Mouse (Mus musculus) intestine, embryonic 15.5 days (tissue): ENCODE data around the gene Park7. TPM values are rescaled to one million over a fixed set of nuclear protein-coding genes. Genes with fewer than 3 reads are reported as not detected.

Experiments
- ATAC-seq: fragments of 200-750 bp; cut with Nextera tagmentation; 2 replicates; pipeline ENCODE4 v1.8.0; 2017; ENCODE audit warnings: moderate TSS enrichment, moderate library complexity
- H3K27ac ChIP-seq: fragments of 300-500 bp; sonication (generic); 2 replicates; pipeline ENCODE4 v1.5.1; 2015; ENCODE audit warnings: mild to moderate bottlenecking, inconsistent platforms
- H3K27me3 ChIP-seq: fragments of 300-500 bp; sonication (generic); replicated peaks from 2 replicates; pipeline ENCODE4 v1.6.1; 2015; ENCODE audit warnings: inconsistent platforms
- H3K36me3 ChIP-seq: fragments of 300-500 bp; sonication (generic); 2 replicates; pipeline ENCODE4 v1.6.1; 2015; ENCODE audit warnings: inconsistent platforms
- H3K4me1 ChIP-seq: fragments of 300-500 bp; sonication (generic); replicated peaks from 2 replicates; pipeline ENCODE4 v1.6.1; 2015; ENCODE audit warnings: inconsistent platforms
- H3K4me2 ChIP-seq: fragments of 300-500 bp; sonication (generic); replicated peaks from 2 replicates; pipeline ENCODE4 v1.6.1; 2015; ENCODE audit warnings: mild to moderate bottlenecking, inconsistent platforms
- H3K4me3 ChIP-seq: fragments of 300-500 bp; sonication (generic); replicated peaks from 2 replicates; pipeline ENCODE4 v1.5.1; 2015; ENCODE audit warnings: inconsistent platforms
- H3K9ac ChIP-seq: fragments of 300-500 bp; sonication (generic); 2 replicates; pipeline ENCODE4 v1.6.1; 2015; ENCODE audit warnings: inconsistent platforms
- H3K9me3 ChIP-seq: fragments of 300-500 bp; sonication (generic); 2 replicates; pipeline ENCODE4 v1.6.1; 2016; ENCODE audit warnings: inconsistent platforms
- WGBS: fragments of 180-500 bp; shearing (Covaris S2); methylation state at CpG from one replicate; pipeline ENCODE4 v1.1.7; 2015; 5-methylcytosine and 5-hydroxymethylcytosine counted together
- polyA plus RNA-seq: library from polyadenylated mRNA; unstranded; fragments of >200 nt; fragmentation: Nextera tagmentation; extraction: Ambion mirVana; gene quantifications from 2 replicates; pipeline ENCODE4 v1.2.1, GENCODE M21; 2015

Park7 gene
- polyA plus RNA-seq, 1 experiment from 2014 or later = 410 TPM

DNA sequence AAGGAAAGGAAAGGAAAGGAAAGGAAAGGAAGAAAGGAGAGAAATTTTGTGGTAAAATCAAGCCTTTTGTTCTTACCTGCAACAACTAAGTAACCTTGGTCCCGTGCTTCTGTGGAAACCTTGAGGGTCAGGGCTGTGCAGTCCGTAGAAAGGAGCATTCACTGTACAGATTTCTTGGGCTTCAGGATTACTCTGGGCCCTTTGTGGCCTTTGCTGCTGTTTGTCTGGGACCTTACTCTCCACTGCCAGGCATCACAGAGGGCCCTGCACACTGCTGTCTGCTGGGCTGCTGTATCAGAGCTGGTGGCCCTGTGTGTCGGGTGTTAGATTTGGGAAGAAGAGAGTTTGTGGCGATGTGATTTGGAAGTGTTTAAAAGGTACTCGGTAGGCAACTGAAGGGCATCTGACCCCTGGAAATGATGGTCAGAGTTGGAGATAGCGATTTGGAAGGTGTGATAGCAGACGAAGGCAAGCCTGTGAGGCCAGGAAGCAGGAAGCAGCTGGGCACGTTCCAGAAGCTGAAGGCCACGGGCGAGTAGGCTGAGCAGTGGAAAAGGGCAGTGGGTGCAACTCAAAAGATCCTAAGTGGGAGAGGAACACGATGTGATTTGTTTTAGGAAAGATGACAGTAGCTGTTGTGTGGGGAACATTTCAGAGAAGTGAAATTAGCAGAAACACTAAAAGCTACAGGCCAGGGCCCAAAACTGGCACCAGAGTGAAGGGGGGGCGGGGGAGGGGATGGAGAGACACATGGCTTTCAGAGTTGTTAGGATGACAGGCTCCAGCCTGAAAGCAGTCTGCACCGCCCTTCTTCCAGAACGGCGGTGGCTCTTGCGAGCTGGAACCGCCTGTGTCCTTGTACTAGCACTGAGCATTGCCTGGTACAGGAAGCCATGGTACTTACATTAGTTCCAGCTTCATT lies 44.7 kb downstream of the Park7 start:
- H3K4me3 ChIP-seq = no peak overlapping the region
- ATAC-seq = no peak
- H3K9me3 ChIP-seq = no peaks in the 10 kb centered on the region
- H3K4me2 ChIP-seq = no peak overlapping the region
- peaks cover 15% of the 10 kb centered on the region for H3K4me1 ChIP-seq
- 60% methylated on average over 17 of the region's 17 CpGs for WGBS
- no peaks in the 10 kb centered on the region for H3K27me3 ChIP-seq
- peaks cover 17% of the 10 kb centered on the region for H3K36me3 ChIP-seq
- no peak overlapping the region for H3K27ac ChIP-seq
- no peak overlapping the region for H3K9ac ChIP-seq

DNA sequence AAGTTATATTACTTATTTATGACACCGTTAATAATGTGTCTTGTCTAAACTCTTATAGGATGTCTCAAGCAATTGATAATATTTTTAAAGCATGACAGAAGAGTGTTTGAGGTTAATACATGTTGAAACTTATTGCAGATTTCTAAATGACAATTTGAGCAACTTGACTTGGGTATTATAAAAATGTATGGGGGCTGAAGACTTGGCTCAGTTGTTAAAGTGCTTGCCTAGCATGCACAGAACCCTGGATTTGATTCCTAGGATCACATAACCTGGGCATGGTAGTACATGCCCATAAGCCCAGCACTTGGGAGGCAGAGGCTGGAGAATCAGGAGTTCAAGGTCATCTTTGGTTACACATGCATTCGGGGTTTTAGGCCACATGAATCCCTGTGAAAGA lies 45.4 kb downstream of the Park7 start:
- Histone ChIP-seq H3K9ac (no peak overlapping the region), H3K36me3 (peaks cover 17% of the 10 kb centered on the region), H3K4me1 (peaks cover 15% of the 10 kb centered on the region), H3K27me3 (no peaks in the 10 kb centered on the region), H3K4me2 (no peak overlapping the region), H3K4me3 (no peak overlapping the region), H3K9me3 (no peaks in the 10 kb centered on the region), H3K27ac (no peak overlapping the region)
- no peak for ATAC-seq
- WGBS = 70% methylated on average over 2 of the region's 2 CpGs

DNA sequence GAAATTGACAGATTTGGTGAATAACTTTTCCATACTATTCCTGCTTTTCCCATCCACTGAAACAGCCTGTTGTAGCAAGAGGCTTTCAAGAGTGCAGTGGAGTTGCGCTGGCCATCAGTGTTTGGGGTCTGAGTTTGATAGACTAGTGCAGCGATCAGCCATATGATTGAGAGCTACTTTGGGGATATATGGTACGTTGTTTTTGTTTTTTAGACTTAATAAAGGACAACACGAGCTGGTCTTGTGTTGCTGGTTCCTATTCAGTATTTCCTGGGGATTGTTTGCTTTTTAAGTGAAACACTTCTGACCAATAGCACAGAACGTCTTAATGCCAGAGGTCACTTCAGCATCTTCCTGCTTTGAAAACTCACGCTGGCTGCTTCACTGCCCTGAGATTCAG lies 46.1 kb downstream of the Park7 start:
- no peak overlapping the region for H3K4me3 ChIP-seq
- WGBS = 69% methylated on average over 6 of the region's 6 CpGs
- no peak overlapping the region for H3K9ac ChIP-seq
- no peaks in the 10 kb centered on the region for H3K9me3 ChIP-seq
- no peak overlapping the region for H3K4me2 ChIP-seq
- peaks cover 15% of the 10 kb centered on the region for H3K4me1 ChIP-seq
- no peaks in the 10 kb centered on the region for H3K27me3 ChIP-seq
- H3K36me3 ChIP-seq = peaks cover 17% of the 10 kb centered on the region
- no peak overlapping the region for H3K27ac ChIP-seq
- no peak for ATAC-seq

DNA sequence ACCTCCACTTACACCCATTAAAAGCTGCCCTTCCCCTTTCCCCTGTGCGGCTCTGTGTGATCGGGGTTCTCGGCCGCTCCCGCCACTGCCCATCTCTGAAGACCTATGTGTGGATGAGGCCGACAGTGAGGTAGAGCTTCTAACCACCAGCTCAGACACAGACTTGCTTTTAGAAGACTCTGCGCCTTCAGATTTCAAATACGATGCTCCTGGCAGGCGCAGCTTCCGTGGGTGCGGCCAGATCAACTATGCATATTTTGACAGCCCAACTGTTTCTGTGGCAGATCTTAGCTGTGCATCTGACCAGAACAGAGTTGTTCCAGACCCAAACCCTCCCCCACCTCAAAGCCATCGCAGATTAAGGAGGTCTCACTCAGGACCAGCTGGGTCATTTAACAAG lies 47.7 kb downstream of the Park7 start:
- no peak overlapping the region for H3K4me2 ChIP-seq
- no peaks in the 10 kb centered on the region for H3K27me3 ChIP-seq
- peaks cover 17% of the 10 kb centered on the region for H3K36me3 ChIP-seq
- H3K4me1 ChIP-seq = peaks cover 7% of the 10 kb centered on the region
- no peaks in the 10 kb centered on the region for H3K9me3 ChIP-seq
- no peak overlapping the region for H3K4me3 ChIP-seq
- WGBS = 93% methylated on average over 12 of the region's 12 CpGs
- H3K27ac ChIP-seq = no peak overlapping the region
- H3K9ac ChIP-seq = no peak overlapping the region
- ATAC-seq = no peak

DNA sequence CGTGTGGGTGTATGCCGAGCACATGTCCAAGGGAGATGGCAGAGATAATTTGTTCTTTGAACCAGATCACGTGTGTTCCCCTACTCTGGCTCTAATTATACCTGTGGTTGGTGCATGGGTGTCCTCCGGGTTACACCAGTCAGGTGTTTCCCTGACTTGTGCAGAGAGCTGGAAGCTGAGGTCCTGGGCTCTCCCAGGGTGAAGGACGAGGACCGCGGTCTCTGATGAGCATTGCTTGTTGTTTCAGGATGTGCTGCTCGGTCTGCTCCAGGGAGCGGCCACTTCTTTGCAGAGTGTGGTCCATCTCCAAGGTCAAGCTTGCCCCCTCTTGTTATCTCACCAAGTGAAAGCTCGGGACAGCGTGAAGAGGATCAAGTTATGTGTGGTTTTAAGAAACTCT lies 48.2 kb downstream of the Park7 start:
- 0 out of 2 replicates have a peak, but pooled peaks have one; percentile 11 for ATAC-seq
- H3K27me3 ChIP-seq = no peaks in the 10 kb centered on the region
- H3K4me2 ChIP-seq = no peak overlapping the region
- peaks cover 17% of the 10 kb centered on the region for H3K36me3 ChIP-seq
- H3K4me3 ChIP-seq = no peak overlapping the region
- no peak overlapping the region for H3K27ac ChIP-seq
- H3K9ac ChIP-seq = no peak overlapping the region
- WGBS = 88% methylated on average over 11 of the region's 11 CpGs
- H3K4me1 ChIP-seq = peaks cover 4% of the 10 kb centered on the region; the same call in 1 of the 2 replicates
- H3K9me3 ChIP-seq = no peaks in the 10 kb centered on the region

DNA sequence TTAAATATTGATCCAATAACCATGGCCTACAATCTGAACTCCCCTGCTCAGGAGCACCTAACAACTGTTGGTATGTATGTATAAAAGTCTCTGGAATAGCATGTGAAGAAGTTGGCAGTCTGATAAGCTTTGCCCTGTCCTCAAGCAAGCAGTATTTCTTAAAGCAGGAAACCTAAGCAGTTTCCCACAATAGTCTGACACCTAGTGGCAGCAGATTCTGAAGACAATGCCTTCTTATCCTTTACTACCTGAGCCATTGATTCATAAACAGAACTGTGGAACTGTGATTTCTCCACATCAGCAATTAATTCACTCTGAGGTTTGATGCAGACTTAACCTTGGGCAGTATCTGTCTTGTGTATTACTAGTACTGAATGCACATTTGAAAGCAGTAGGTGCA lies 48.9 kb downstream of the Park7 start:
- H3K27ac ChIP-seq = no peak overlapping the region
- no peak for ATAC-seq
- H3K4me3 ChIP-seq = no peak overlapping the region
- peaks cover 17% of the 10 kb centered on the region for H3K36me3 ChIP-seq
- peaks cover 4% of the 10 kb centered on the region; the same call in 1 of the 2 replicates for H3K4me1 ChIP-seq
- H3K9ac ChIP-seq = no peak overlapping the region
- H3K27me3 ChIP-seq = no peaks in the 10 kb centered on the region
- H3K4me2 ChIP-seq = no peak overlapping the region
- no peaks in the 10 kb centered on the region for H3K9me3 ChIP-seq

DNA sequence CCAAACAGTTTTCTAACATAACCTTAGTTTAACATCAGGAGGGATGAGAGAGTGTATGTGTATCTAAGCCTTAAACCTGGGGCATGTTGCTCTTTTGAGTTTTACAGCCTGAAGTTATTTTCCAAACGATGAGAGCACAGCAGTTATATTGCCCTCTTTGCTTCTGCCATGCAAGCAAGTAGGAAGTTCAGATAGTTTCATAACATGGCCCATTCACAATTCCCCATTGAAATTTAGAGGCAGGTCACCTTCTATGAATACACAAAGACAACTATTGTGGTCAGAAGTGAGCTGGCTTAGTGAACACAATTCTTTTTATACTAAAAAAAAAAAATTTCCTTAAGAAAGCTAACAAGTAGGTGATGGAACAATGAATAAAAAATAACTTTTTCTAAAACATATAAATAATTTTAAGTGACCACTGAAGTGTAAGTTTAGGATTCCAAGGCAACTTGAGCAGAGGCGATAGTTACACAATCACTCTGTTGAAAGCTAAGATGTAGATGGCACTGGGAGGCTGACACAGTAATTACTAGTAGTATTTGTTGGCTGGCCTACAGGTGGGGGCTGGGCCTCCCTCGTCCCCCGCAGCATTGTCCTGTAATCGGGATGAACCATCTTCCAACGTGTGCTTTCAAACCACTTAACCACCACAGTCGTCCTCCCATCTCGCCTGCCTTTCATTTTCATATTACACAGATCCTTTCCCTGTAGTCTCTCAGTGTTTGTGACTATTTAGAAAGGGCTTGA lies 51.4 kb downstream of the Park7 start:
- no peaks in the 10 kb centered on the region; the same call in 1 of the 2 replicates for H3K4me1 ChIP-seq
- H3K27ac ChIP-seq = no peak overlapping the region

DNA sequence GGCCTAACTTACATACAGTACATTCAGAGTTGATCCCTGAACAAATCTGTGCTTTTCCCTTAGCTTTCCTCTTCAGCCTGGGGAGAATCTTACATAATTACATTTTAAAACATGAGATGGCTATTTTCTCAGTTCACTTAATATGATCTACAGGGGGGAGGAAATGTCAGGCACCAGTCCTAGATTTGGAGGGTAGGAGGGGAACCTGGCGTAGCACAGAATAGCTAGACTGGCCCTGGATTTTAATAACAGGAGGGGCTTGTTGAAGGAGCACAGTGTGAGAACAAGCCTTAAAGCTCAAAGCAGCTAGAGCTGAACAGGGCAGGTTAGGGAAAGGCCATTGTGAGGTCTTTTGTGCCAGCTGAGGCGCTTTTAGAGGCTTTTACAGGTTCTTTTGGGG lies 53.1 kb downstream of the Park7 start:
- H3K36me3 ChIP-seq = peaks cover 4% of the 10 kb centered on the region; the same call in 1 of the 2 replicates
- ATAC-seq = no peak
- no peak overlapping the region for H3K4me2 ChIP-seq
- no peak overlapping the region for H3K27ac ChIP-seq
- WGBS = 85% methylated on average over 2 of the region's 2 CpGs
- H3K4me1 ChIP-seq = peaks cover 3% of the 10 kb centered on the region; the same call in 1 of the 2 replicates
- H3K9me3 ChIP-seq = no peaks in the 10 kb centered on the region
- H3K9ac ChIP-seq = no peak overlapping the region
- H3K27me3 ChIP-seq = no peaks in the 10 kb centered on the region
- H3K4me3 ChIP-seq = no peak overlapping the region

More for the DNA sequence above, 51.4 kb downstream of the Park7 start:
- no peak overlapping the region for H3K4me2 ChIP-seq
- peaks cover 17% of the 10 kb centered on the region for H3K36me3 ChIP-seq
- H3K4me3 ChIP-seq = no peak overlapping the region
- H3K9ac ChIP-seq = no peak overlapping the region
- WGBS = 62% methylated on average over 8 of the region's 8 CpGs
- no peak for ATAC-seq
- no peaks in the 10 kb centered on the region for H3K27me3 ChIP-seq
- H3K9me3 ChIP-seq = no peaks in the 10 kb centered on the region

DNA sequence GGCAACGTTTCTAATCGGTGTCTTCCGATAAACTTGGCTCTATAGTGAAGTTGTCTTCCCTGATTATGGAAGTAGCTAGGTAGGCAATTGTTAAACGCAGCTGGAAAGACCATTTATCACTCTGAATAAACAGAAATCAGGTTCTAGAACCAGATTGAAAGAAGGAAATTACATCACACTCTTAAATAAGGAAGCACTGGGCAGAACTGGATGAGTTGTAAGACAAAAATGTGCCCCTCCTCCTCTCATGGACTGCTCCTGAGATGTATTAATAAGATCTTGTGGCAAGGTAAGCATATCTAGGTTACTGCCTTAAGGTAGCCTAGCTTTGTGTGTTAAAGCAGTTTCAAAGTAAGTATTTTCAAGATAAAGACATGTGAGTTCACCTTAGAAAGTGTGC lies 53.7 kb downstream of the Park7 start:
- no peak overlapping the region for H3K4me3 ChIP-seq
- peaks cover 3% of the 10 kb centered on the region; the same call in 1 of the 2 replicates for H3K4me1 ChIP-seq
- no peaks in the 10 kb centered on the region for H3K27me3 ChIP-seq
- H3K9me3 ChIP-seq = no peaks in the 10 kb centered on the region
- no peak overlapping the region for H3K27ac ChIP-seq
- no peaks in the 10 kb centered on the region for H3K36me3 ChIP-seq
- peak; percentile 62; the same call in 1 of the 2 replicates for ATAC-seq
- 45% methylated on average over 4 of the region's 4 CpGs for WGBS
- no peak overlapping the region for H3K9ac ChIP-seq
- H3K4me2 ChIP-seq = no peak overlapping the region

DNA sequence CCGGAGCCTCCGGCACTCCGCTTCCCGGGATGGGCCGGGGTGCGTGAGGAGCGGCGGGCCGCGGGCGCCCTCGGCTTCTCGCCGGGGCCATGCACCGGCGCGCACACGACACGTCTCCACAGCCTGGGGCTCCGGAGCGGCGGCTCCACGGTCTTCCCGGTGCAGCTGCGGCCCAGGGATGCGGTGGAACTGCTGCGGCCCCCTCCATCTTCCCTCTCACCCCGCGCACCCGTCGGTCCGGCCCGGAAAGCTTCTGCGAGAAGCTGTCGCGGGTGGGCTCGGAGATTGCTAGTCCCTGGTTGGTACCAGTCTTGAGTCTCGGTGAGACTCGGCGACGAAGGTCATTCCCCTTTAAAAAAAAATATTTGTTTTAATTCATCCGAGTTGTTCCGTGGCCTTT lies 58.9 kb downstream of the Park7 start:
- Histone ChIP-seq H3K9me3 (no peaks in the 10 kb centered on the region), H3K27me3 (no peaks in the 10 kb centered on the region), H3K4me1 (0 out of 2 replicates have a peak, but pooled peaks cover 5% of the 10 kb centered on the region), H3K36me3 (no peaks in the 10 kb centered on the region), H3K4me3 (peak overlapping the region; percentile 91), H3K27ac (peak overlapping the region; percentile 99), H3K9ac (peak overlapping the region; percentile 99), H3K4me2 (peak overlapping the region; percentile 76)
- ATAC-seq = peak; percentile 48
- under 1% methylated on average over 42 of the region's 43 CpGs for WGBS

DNA sequence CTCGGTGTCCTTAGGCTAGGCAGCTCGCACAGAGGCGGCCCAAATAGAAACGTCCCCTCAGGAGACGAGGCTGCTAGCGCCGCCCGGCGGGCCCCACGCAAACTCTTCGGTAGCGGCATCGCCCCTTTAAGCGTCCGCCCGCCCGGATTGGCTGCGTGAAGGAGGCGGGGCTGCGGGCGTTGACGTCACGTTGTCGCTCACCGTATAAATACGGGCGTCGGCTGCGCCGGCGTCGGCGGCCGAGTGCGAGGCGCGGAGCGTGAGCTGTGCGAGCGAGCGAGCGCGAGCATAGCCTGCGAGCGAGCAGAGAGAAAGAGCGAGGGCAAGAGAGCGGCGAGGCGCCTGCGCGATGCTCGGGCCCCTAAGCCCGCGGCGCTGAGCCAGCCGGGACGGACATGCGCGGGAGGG lies 59.4 kb downstream of the Park7 start:
- no peaks in the 10 kb centered on the region for H3K9me3 ChIP-seq
- 0 out of 2 replicates have a peak, but pooled peaks cover 5% of the 10 kb centered on the region for H3K4me1 ChIP-seq
- no peaks in the 10 kb centered on the region for H3K36me3 ChIP-seq
- H3K4me3 ChIP-seq = peak overlapping the region; percentile 91
- peak overlapping the region; percentile 99 for H3K27ac ChIP-seq
- H3K27me3 ChIP-seq = no peaks in the 10 kb centered on the region
- peak overlapping the region; percentile 99 for H3K9ac ChIP-seq
- H3K4me2 ChIP-seq = peak overlapping the region; percentile 76
- under 1% methylated on average over 56 of the region's 59 CpGs for WGBS
- peak; percentile 90 for ATAC-seq
